Mouse (Mus musculus): ENCODE data around the gene 4930578G10Rik. TPM values are rescaled to one million over a fixed set of nuclear protein-coding genes. Genes with fewer than 3 reads are reported as not detected.

Gene 4930578G10Rik
- total RNA-seq, 1 experiment from 2014 or later, result not detected

Other genes with a start within 250 kb of the 4930578G10Rik start
- gene Fam205a2, start 207.4 kb upstream of the 4930578G10Rik start, total RNA-seq (2021), result not detected in 2 replicates
- gene Gm10591, start 123.3 kb upstream of the 4930578G10Rik start, total RNA-seq (2021), result not detected in 2 replicates
- gene Gm2564, start 105.8 kb upstream of the 4930578G10Rik start, total RNA-seq (2021), result 3.7 and 4.2 TPM in 2 replicates
- 20.7 TPM in 1 of 2 replicates, not detected in the other for gene Ccl27b, start 80.3 kb upstream of the 4930578G10Rik start, total RNA-seq (2021)
- gene Il11ra2, start 73.7 kb upstream of the 4930578G10Rik start, total RNA-seq (2021), result not detected in 2 replicates
- 1.1 and 2.3 TPM in 2 replicates for gene Ccl19, start 21.0 kb downstream of the 4930578G10Rik start, total RNA-seq (2021)
- 0.76 and 3.9 TPM in 2 replicates for gene Ccl21a, start 38.4 kb downstream of the 4930578G10Rik start, total RNA-seq (2021)
- gene Fam205a1, start 118.3 kb downstream of the 4930578G10Rik start, total RNA-seq (2021), result not detected in 2 replicates
- 0.18 TPM in 1 of 2 replicates, not detected in the other for gene Gm12394, start 121.2 kb downstream of the 4930578G10Rik start, total RNA-seq (2021)
- gene Fam205c, start 138.7 kb downstream of the 4930578G10Rik start, total RNA-seq (2021), result not detected in 2 replicates
- gene Phf24, start 181.1 kb downstream of the 4930578G10Rik start, total RNA-seq (2021), result 0.57 and 0.73 TPM in 2 replicates
- 12.5 TPM in 2 replicates for gene Dnajb5, start 214.3 kb downstream of the 4930578G10Rik start, total RNA-seq (2021)
- not detected in 2 replicates for gene 1700022I11Rik, start 234.1 kb downstream of the 4930578G10Rik start, total RNA-seq (2021)

All from adrenal gland, postnatal 25 days (tissue).